Mouse (Mus musculus): ENCODE measurements at regions not wholly inside any gene's neighbourhood (a gene's known extent, or its start where the extent isn't known, plus 50 kb on each side); places are given as distances from the start of the nearest gene placed in this dataset.

DNA sequence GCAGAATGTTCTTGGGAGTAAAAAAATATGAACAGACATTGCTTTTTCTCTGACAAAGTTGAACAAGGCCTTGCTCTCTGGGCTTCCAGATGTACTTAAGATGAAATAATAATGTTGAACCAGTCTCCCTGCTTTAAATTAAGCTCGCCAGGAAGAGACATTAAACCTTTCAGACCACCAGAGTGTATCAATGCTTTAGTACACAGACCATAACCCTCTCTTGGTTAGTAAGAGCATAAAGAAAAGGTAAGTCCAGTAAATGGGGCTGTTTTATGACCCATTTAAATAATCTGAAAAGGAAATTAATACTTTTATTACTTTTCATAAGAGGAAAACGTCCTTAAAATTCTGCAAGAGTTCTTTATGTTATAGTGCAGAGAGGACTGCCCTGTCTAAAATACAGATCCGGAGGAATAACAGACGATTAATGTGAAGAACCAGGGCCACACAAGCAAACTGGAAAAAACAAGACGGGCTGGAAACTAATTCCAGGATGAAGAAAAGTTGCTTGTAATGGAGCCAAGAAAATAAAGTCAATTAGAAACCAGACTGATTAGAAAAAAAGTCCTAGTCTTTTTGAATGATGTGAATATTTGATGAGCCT lies 74.4 kb downstream of the Mettl11b start:
- no peak overlapping the region for H3K9ac ChIP-seq (replicated peaks)
- H3K27me3 ChIP-seq (replicated peaks), result no peaks in the 10 kb centered on the region
- no peaks in the 10 kb centered on the region for H3K9me3 ChIP-seq (replicated peaks)
- no peak overlapping the region for H3K27ac ChIP-seq (replicated peaks)
- H3K4me1 ChIP-seq, result no peaks in the 10 kb centered on the region
- ATAC-seq (ENCODE audit: low FRiP score), result no peak
- H3K4me2 ChIP-seq, result no peak overlapping the region
- no peak overlapping the region for H3K4me3 ChIP-seq (replicated peaks)
- no peaks in the 10 kb centered on the region for H3K36me3 ChIP-seq
- 75% methylated on average over 5 of the region's 5 CpGs for WGBS

GRCm38 (mm10) chr1:163642091-163642490 lies 82.9 kb downstream of the Mettl11b start:
- WGBS, result 75% methylated on average over 1 of the region's 1 CpGs
- H3K27me3 ChIP-seq (replicated peaks), result no peaks in the 10 kb centered on the region
- no peak overlapping the region for H3K4me3 ChIP-seq (replicated peaks)
- H3K9ac ChIP-seq (replicated peaks), result no peak overlapping the region
- no peaks in the 10 kb centered on the region for H3K4me1 ChIP-seq
- H3K27ac ChIP-seq (replicated peaks), result no peak overlapping the region
- no peak for ATAC-seq (ENCODE audit: low FRiP score)
- no peaks in the 10 kb centered on the region for H3K36me3 ChIP-seq
- no peak overlapping the region for H3K4me2 ChIP-seq
- no peaks in the 10 kb centered on the region for H3K9me3 ChIP-seq (replicated peaks)

- Histone ChIP-seq H3K9me3 (replicated peaks) (no peaks in the 10 kb centered on the region), H3K4me1 (no peaks in the 10 kb centered on the region), H3K36me3 (no peaks in the 10 kb centered on the region), H3K4me2 (no peak overlapping the region), H3K27ac (replicated peaks) (no peak overlapping the region), H3K27me3 (replicated peaks) (no peaks in the 10 kb centered on the region), H3K9ac (replicated peaks) (no peak overlapping the region), H3K4me3 (replicated peaks) (no peak overlapping the region)
- 41% methylated on average over 9 of the region's 9 CpGs for WGBS
- no peak for ATAC-seq (ENCODE audit: low FRiP score)
Observed at GRCm38 (mm10) chr1:163640527-163641228, 84.4 kb downstream of the Mettl11b start.

GRCm38 (mm10) chr1:163630291-163630812 lies 94.7 kb downstream of the Mettl11b start:
- ATAC-seq (ENCODE audit: low FRiP score), result no peak
- WGBS, result 93% methylated on average over 5 of the region's 5 CpGs
- no peaks in the 10 kb centered on the region for H3K9me3 ChIP-seq (replicated peaks)
- H3K9ac ChIP-seq (replicated peaks), result no peak overlapping the region
- no peak overlapping the region for H3K4me3 ChIP-seq (replicated peaks)
- H3K27ac ChIP-seq (replicated peaks), result no peak overlapping the region
- H3K27me3 ChIP-seq (replicated peaks), result no peaks in the 10 kb centered on the region
- H3K36me3 ChIP-seq, result no peaks in the 10 kb centered on the region
- H3K4me1 ChIP-seq, result no peaks in the 10 kb centered on the region
- H3K4me2 ChIP-seq, result no peak overlapping the region

- no peak overlapping the region for H3K4me2 ChIP-seq
- no peaks in the 10 kb centered on the region for H3K9me3 ChIP-seq (replicated peaks)
- H3K27ac ChIP-seq (replicated peaks), result no peak overlapping the region
- ATAC-seq (ENCODE audit: low FRiP score), result no peak
- H3K4me3 ChIP-seq (replicated peaks), result no peak overlapping the region
- H3K36me3 ChIP-seq, result no peaks in the 10 kb centered on the region
- H3K4me1 ChIP-seq, result no peaks in the 10 kb centered on the region
- H3K9ac ChIP-seq (replicated peaks), result no peak overlapping the region
- no peaks in the 10 kb centered on the region for H3K27me3 ChIP-seq (replicated peaks)
- 97% methylated on average over 4 of the region's 4 CpGs for WGBS
Observed at GRCm38 (mm10) chr1:163624887-163625286, 100.1 kb downstream of the Mettl11b start.

DNA sequence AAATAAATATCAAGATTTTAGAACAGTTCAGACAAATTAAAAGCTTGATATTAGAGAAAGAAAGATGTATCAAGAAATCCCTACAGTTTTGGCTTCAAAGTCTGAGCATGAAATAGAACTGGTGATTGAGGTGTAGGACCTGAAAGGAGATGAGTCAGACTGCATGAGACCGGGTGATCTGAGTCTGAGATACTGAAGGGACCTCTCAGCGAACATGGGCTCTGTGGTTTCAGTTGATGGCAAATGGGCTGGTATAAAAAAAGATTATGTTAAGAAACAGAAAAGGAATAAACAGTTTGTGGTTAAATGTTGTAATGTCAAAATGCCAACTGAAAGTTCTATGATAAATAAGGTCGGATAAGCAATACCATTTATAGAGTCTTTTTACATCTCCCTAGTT lies 103.7 kb downstream of the Mettl11b start:
- no peak for ATAC-seq (ENCODE audit: low FRiP score)
- H3K27me3 ChIP-seq (replicated peaks), result no peaks in the 10 kb centered on the region
- no peaks in the 10 kb centered on the region for H3K4me1 ChIP-seq
- WGBS, result 90% methylated on average over 3 of the region's 3 CpGs
- no peak overlapping the region for H3K9ac ChIP-seq (replicated peaks)
- H3K9me3 ChIP-seq (replicated peaks), result no peaks in the 10 kb centered on the region
- H3K4me3 ChIP-seq (replicated peaks), result no peak overlapping the region
- no peak overlapping the region for H3K27ac ChIP-seq (replicated peaks)
- no peaks in the 10 kb centered on the region for H3K36me3 ChIP-seq
- no peak overlapping the region for H3K4me2 ChIP-seq

GRCm38 (mm10) chr1:163619831-163620230 lies 105.2 kb downstream of the Mettl11b start:
- H3K4me1 ChIP-seq, result no peaks in the 10 kb centered on the region

DNA sequence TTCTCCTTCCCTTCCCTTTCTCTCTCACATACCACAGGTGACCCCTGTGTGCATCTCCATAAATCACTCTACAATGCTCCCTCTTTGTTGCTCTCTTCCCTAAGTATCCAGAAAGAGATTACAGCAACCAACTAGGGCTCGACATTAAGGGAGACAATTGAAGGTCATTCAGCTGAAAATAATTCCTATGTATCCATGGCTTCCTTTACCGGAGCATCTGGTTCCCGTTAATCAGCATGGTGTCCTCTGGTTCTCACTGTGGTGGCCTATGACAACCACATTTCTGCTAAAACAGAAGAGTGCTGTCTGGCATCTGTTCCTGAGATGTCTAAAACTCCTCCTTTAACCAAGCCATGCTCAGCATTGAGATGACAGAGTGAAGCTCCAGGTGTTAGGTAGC lies 106.9 kb downstream of the Mettl11b start:
- Histone ChIP-seq H3K4me1 (no peaks in the 10 kb centered on the region), H3K4me3 (replicated peaks) (no peak overlapping the region), H3K27me3 (replicated peaks) (no peaks in the 10 kb centered on the region), H3K36me3 (no peaks in the 10 kb centered on the region), H3K4me2 (no peak overlapping the region), H3K9ac (replicated peaks) (no peak overlapping the region), H3K27ac (replicated peaks) (no peak overlapping the region), H3K9me3 (replicated peaks) (no peaks in the 10 kb centered on the region)
- WGBS, result 13% methylated on average over 3 of the region's 3 CpGs
- ATAC-seq (ENCODE audit: low FRiP score), result no peak; the same call in 1 of the 2 replicates

More at GRCm38 (mm10) chr1:163619831-163620230, 105.2 kb downstream of the Mettl11b start:
- Histone ChIP-seq H3K9me3 (replicated peaks) (no peaks in the 10 kb centered on the region), H3K4me3 (replicated peaks) (no peak overlapping the region), H3K4me2 (no peak overlapping the region), H3K9ac (replicated peaks) (no peak overlapping the region), H3K27ac (replicated peaks) (no peak overlapping the region), H3K36me3 (no peaks in the 10 kb centered on the region), H3K27me3 (replicated peaks) (no peaks in the 10 kb centered on the region)
- ATAC-seq (ENCODE audit: low FRiP score), result no peak
- 42% methylated on average over 7 of the region's 7 CpGs for WGBS

- no peaks in the 10 kb centered on the region for H3K4me1 ChIP-seq
- H3K9me3 ChIP-seq (replicated peaks), result no peaks in the 10 kb centered on the region
- 51% methylated on average over 3 of the region's 3 CpGs for WGBS
- H3K36me3 ChIP-seq, result no peaks in the 10 kb centered on the region
- H3K4me3 ChIP-seq (replicated peaks), result no peak overlapping the region
- H3K4me2 ChIP-seq, result no peak overlapping the region
- no peak for ATAC-seq (ENCODE audit: low FRiP score)
- H3K27me3 ChIP-seq (replicated peaks), result no peaks in the 10 kb centered on the region
- no peak overlapping the region for H3K27ac ChIP-seq (replicated peaks)
- H3K9ac ChIP-seq (replicated peaks), result no peak overlapping the region
Observed at GRCm38 (mm10) chr1:163616596-163616995, 108.4 kb downstream of the Mettl11b start.

GRCm38 (mm10) chr1:163608429-163608828 lies 116.6 kb downstream of the Mettl11b start:
- no peak for ATAC-seq (ENCODE audit: low FRiP score)

GRCm38 (mm10) chr1:163607701-163608100 lies 117.3 kb downstream of the Mettl11b start:
- H3K36me3 ChIP-seq, result no peaks in the 10 kb centered on the region
- H3K9me3 ChIP-seq (replicated peaks), result no peaks in the 10 kb centered on the region
- WGBS, result 50% methylated on average over 5 of the region's 5 CpGs
- no peak for ATAC-seq (ENCODE audit: low FRiP score)
- no peak overlapping the region for H3K27ac ChIP-seq (replicated peaks)
- no peaks in the 10 kb centered on the region for H3K4me1 ChIP-seq
- H3K27me3 ChIP-seq (replicated peaks), result no peaks in the 10 kb centered on the region
- no peak overlapping the region for H3K4me2 ChIP-seq
- no peak overlapping the region for H3K9ac ChIP-seq (replicated peaks)
- H3K4me3 ChIP-seq (replicated peaks), result no peak overlapping the region

More at GRCm38 (mm10) chr1:163608429-163608828, 116.6 kb downstream of the Mettl11b start:
- no peaks in the 10 kb centered on the region for H3K27me3 ChIP-seq (replicated peaks)
- H3K27ac ChIP-seq (replicated peaks), result no peak overlapping the region
- no peak overlapping the region for H3K9ac ChIP-seq (replicated peaks)
- no peak overlapping the region for H3K4me3 ChIP-seq (replicated peaks)
- H3K36me3 ChIP-seq, result no peaks in the 10 kb centered on the region
- no peaks in the 10 kb centered on the region for H3K4me1 ChIP-seq
- H3K4me2 ChIP-seq, result no peak overlapping the region
- WGBS, result 88% methylated on average over 1 of the region's 1 CpGs
- no peaks in the 10 kb centered on the region for H3K9me3 ChIP-seq (replicated peaks)
